12 mouse cellular contexts compared by ENCODE assay signal in genomic region chr10:90824692-90825091, GRCm38 (mm10).
"Had no signal": no experiment of that assay in that cellular context is flagged by ENCODE, and none has a peak within 500 bp of the region (broad histone marks: within the 10 kb centered on the region; RNA-seq: fewer than 3 reads in every experiment).

No protein-coding gene starts in this region.

- ATAC-seq: intestine, postnatal 0 days; liver, embryonic 12.5 days; midbrain, embryonic 15.5 days had no signal

- DNase-seq: kidney, adult 8-10 months; kidney, postnatal 10 days; kidney, postnatal 36 days; liver; lung, adult 18-20 months; lung, postnatal 14 days; lung, postnatal 4 days; thymus, adult 18-20 months; thymus, postnatal 36 days had no signal
